Mouse (Mus musculus) heart, postnatal 10 days (tissue): ENCODE measurements at regions not wholly inside any gene's neighbourhood (a gene's known extent, or its start where the extent isn't known, plus 50 kb on each side); places are given as distances from the start of the nearest gene placed in this dataset.

Experiments
- DNase-seq, 2 experiments: peaks; one replicate each; pipeline ENCODE4 v3.0.0; 2021
- intact Hi-C: fragments of 180-260 bp; cut with DNase I; formaldehyde crosslinking; loops from one replicate; pipeline ENCODE4 v1.15.1; 2025

GRCm38 (mm10) chr2:105454353-105454752, 55.2 kb upstream of the Rcn1 start:
- intact Hi-C loops: no loop called here
- no peak for DNase-seq

GRCm38 (mm10) chr2:105454836-105455235, 55.7 kb upstream of the Rcn1 start:
- peak in 1 of 2 experiments; percentile 10 for DNase-seq
- intact Hi-C loops: no loop called here

GRCm38 (mm10) chr2:105458643-105459042, 59.5 kb upstream of the Rcn1 start:
- intact Hi-C loops: no loop called here
- DNase-seq: no peak

- DNase-seq: no peak
- intact Hi-C loops: no loop called here
Measured at GRCm38 (mm10) chr2:105459512-105459911, 60.4 kb upstream of the Rcn1 start.

- DNase-seq: no peak
- intact Hi-C loops: loop anchor here (5.0 kb wide), 2 partner anchors 137 to 727 kb away; no protein-coding TSS in a partner anchor
Measured at GRCm38 (mm10) chr2:105465630-105466029, 66.5 kb upstream of the Rcn1 start.

- intact Hi-C loops: loop anchor here (2.0 to 5.0 kb wide), 3 partner anchors 133 to 723 kb away; no protein-coding TSS in a partner anchor
- peak; percentile 34 to 67 for DNase-seq
Measured at GRCm38 (mm10) chr2:105468930-105469329, 69.8 kb upstream of the Rcn1 start.

- intact Hi-C loops: no loop called here
- DNase-seq: no peak
Measured at GRCm38 (mm10) chr2:105476028-105476677, 77.0 kb upstream of the Rcn1 start.

GRCm38 (mm10) chr2:105481990-105482592, 83.0 kb upstream of the Rcn1 start:
- no peak for DNase-seq
- intact Hi-C loops: no loop called here

- no peak for DNase-seq
- intact Hi-C loops: no loop called here
Measured at GRCm38 (mm10) chr2:105484496-105484895, 85.4 kb upstream of the Rcn1 start.

- intact Hi-C loops: no loop called here
- no peak for DNase-seq
Measured at GRCm38 (mm10) chr2:105485286-105485685, 86.2 kb upstream of the Rcn1 start.

- DNase-seq: peak in 1 of 2 experiments; percentile 22
- intact Hi-C loops: no loop called here
Measured at GRCm38 (mm10) chr2:105495796-105496195, 96.7 kb upstream of the Rcn1 start.

- DNase-seq: no peak
- intact Hi-C loops: no loop called here
Measured at GRCm38 (mm10) chr2:105504197-105504596, 105.1 kb upstream of the Rcn1 start.

GRCm38 (mm10) chr2:105505554-105505953, 106.4 kb upstream of the Rcn1 start:
- intact Hi-C loops: no loop called here
- DNase-seq: no peak

- intact Hi-C loops: no loop called here
Measured at GRCm38 (mm10) chr2:105507160-105507559, 108.0 kb upstream of the Rcn1 start.

GRCm38 (mm10) chr2:105510816-105511215, 111.7 kb upstream of the Rcn1 start:
- DNase-seq: no peak
- intact Hi-C loops: no loop called here

More at GRCm38 (mm10) chr2:105507160-105507559, 108.0 kb upstream of the Rcn1 start:
- no peak for DNase-seq

- no peak for DNase-seq
- intact Hi-C loops: no loop called here
Measured at GRCm38 (mm10) chr2:105511690-105512089, 112.6 kb upstream of the Rcn1 start.

GRCm38 (mm10) chr2:105514226-105514625, 115.1 kb upstream of the Rcn1 start:
- intact Hi-C loops: no loop called here
- no peak for DNase-seq

GRCm38 (mm10) chr2:105514881-105515280, 115.8 kb upstream of the Rcn1 start:
- intact Hi-C loops: no loop called here

GRCm38 (mm10) chr2:105515326-105515725, 116.2 kb upstream of the Rcn1 start:
- no peak for DNase-seq
- intact Hi-C loops: no loop called here

More at GRCm38 (mm10) chr2:105514881-105515280, 115.8 kb upstream of the Rcn1 start:
- DNase-seq: peak; percentile 4 to 10

- no peak for DNase-seq
- intact Hi-C loops: no loop called here
Measured at GRCm38 (mm10) chr2:105516267-105517133, 117.4 kb upstream of the Rcn1 start.

- DNase-seq: no peak
- intact Hi-C loops: loop anchor here (2.0 kb wide), 2 partner anchors 561 to 673 kb away; no protein-coding TSS in a partner anchor
Measured at GRCm38 (mm10) chr2:105521841-105522240, 122.7 kb upstream of the Rcn1 start.
